Mouse (Mus musculus): ENCODE data around the gene Cfap54.

The Cfap54 gene

GRCm38 (mm10) chr10:93098211-93098805 lies 16.9 kb upstream of the Cfap54 start:
- no peak for DNase-seq (ENCODE audit: low spot score in 2 of 2)

GRCm38 (mm10) chr10:93097439-93097838 lies 16.0 kb upstream of the Cfap54 start:
- DNase-seq (ENCODE audit: low spot score in 2 of 2) = no peak

GRCm38 (mm10) chr10:93095827-93096226 lies 14.4 kb upstream of the Cfap54 start:
- no peak for DNase-seq (ENCODE audit: low spot score in 2 of 2)

DNA sequence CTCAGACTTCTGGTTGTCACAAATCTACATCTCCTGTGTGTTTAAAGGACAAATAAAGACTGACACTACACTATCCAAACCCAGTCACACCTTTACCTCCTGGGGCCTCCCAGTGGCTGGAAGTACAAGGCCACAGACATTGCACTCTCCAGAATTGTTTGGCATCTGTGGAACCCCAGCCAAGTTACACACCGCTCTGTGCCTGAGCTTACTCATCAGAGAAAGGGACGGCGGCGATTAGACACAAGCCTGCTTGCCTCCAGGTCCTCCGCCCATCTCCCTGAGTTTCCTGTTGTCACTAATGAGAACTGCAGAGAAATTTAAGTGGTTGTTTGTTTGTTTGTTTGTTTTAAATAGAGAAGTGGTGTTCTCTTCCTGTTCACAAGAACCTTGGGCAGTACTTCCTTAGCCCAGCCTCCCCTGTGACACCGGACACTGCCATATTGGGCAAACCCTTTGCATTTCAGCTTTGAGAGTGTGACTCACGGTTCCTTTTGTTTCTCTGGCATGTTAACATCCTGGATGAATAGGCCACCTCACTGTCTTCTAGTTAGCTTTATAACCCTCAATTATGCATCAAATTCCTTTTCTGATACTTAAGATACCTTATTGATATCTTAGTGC lies 13.7 kb upstream of the Cfap54 start:
- DNase-seq (ENCODE audit: low spot score in 2 of 2) = no peak

DNA sequence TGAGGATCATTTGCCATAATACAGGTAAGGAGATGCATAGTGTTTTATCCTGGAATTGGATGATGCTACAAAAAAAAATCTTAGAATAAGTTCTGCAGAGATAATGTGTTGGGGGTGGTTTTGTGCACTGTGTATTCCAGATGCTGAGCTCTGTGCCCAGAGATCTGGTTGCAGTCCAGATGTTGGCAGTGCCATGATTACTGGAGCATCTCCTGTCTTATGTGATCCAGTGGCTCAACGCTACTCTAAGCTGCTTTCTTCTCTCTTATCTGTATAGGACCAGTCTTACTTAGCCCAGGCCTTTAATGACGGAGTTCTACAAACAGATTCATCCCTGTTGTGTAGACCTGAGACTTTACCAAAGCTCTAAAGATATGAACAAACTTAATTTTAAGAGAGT lies 10.5 kb upstream of the Cfap54 start:
- DNase-seq (ENCODE audit: low spot score in 2 of 2) = no peak

DNA sequence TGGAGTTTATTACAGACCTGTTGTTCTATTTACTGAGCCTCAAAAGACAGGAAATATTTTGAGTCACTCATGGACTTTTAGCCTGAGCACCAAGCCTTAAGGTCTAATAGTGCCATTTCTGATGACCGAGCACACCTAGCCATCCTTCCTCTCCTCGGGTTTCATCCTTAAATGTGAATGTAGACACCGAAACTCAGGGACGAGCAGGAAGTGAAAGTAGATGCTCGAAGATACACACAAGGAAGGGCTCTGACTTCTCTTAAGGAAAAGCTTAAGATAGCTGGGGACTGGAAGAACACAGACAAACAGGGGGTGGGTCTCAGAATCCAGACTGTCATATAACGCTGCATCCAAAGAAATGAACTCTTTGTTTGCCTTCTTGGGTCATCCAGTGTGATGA lies 8.8 kb upstream of the Cfap54 start:
- no peak for DNase-seq (ENCODE audit: low spot score in 2 of 2)

DNA sequence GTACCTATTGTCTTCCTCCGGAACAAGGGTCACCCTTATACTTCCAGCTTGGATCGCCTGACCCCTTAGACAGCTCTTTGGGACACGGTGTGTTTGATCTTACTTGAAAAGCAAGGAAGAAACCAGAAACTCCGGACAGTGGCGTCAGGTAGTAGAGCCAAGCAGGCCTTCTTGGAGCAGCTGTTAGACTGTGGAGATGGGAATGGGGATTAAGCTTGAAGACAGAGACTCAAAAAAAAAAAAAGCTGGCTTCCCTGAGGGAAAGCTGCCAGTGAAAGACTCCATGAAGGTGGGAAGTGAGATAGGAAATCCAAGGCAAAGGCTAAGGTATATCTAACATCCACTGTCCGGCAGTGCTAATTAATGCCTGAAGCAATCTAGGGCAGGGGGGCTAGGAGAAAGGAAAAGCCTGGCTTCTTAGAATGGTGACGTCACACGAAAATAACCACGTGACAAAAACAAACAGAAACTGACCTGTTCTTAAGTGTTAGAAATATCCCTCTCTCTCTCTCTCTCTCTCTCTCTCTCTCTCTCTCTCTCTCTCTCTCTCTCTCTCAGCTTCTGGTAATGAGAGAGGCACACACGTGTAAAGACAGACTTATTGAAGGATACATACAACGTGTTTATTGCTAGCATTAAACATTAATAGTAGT lies 7.1 kb upstream of the Cfap54 start:
- DNase-seq (ENCODE audit: low spot score in 2 of 2) = no peak

DNA sequence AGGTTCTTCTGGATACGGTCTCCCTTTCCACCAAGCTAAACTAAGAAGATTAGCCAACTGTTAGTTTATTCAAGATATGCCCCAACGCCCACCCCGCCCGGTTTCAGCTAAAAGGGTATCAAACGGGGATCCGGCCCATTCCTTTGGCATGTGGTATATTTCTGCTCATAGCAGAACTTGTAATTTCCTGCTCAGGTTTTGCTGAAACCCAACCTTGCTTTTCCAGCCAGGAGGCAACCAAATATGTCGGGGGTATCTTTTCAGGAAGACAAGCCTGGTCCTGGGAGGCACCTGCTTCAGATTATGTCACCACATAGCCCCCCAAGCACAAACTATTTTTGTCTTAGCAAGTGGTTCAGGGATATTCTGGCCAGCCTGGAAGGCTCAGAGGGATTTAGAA lies 6.1 kb upstream of the Cfap54 start:
- no peak for DNase-seq (ENCODE audit: low spot score in 2 of 2)

GRCm38 (mm10) chr10:93083963-93084340 lies 2.5 kb upstream of the Cfap54 start:
- no peak for DNase-seq (ENCODE audit: low spot score in 2 of 2)

DNA sequence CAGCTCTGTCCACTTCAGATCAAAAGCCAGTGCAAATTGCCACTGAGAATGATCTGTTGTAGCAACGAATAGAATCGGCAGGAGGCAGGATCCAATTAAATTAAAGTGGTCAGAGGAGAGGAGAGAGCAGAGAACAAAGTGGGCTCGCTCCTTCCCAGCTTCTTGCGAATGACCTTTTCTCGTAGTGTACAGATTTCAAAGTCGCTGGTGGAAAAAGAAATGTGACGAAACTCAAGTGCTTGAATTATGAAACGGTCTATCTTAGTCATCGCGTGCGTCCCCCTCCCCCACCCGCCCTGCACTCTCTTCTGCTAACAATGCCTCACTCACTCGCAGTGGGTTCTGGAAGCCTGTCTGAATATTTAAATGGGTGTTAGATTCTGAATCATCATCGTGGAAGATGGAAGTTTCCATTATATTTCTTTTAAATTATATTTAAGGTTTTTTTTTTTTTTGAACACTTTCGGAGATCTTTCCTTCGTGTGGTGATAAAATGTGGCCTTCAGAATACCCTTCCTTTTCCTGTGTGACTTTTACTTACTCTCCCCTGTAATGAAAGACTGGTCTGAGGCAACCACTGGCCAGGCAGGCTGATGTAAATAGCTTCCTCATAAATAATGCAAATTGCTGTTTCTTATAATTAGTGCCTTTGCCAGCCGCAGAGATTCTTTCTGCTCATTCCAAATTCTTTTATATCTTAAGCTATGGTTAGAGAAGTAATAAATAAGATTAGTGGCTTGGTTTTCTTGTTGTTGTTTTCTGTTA lies 2.0 kb upstream of the Cfap54 start:
- DNase-seq (ENCODE audit: low spot score in 2 of 2) = no peak

DNA sequence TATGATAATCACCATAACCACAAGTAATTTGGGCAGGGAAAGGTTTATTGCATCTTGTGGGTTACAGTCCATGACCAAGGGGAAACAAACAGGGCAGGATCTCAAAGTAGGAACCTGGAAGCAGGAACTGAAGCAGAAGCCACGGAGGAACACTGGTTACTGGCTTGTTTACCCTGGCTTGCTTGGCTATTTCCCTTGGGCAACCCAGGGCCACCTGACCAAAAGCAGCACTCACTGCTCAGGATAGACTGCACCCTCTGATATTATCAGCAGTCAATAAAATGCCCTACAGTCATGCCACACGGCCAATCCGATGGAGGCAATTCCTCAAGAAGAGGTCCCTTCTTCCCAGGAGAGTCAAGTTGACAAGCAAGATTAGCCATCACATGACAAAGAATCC lies 1.9 kb downstream of the Cfap54 start:
- no peak for DNase-seq (ENCODE audit: low spot score in 2 of 2)

GRCm38 (mm10) chr10:93077935-93078479 lies 3.4 kb downstream of the Cfap54 start:
- no peak for DNase-seq (ENCODE audit: low spot score in 2 of 2)

DNA sequence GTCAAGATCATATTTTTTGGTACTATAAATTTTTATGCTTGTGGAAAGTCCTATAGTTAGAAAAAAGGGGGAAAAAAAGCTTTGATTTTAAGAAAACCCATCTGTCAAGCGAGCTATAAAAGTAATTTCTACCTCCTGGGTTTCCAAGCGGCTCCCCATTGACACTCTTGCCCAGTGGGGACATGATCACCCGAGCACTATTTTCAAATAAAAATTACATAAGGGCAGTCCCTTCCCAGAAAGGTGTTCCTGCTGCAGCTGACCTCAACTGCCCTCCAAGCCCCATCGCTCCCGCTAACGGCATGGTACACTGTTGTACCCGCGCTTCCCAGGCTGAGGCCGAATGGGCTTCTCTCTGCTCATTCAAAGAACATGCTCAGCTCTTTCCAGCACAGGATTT lies 5.0 kb downstream of the Cfap54 start:
- DNase-seq (ENCODE audit: low spot score in 2 of 2) = no peak

DNA sequence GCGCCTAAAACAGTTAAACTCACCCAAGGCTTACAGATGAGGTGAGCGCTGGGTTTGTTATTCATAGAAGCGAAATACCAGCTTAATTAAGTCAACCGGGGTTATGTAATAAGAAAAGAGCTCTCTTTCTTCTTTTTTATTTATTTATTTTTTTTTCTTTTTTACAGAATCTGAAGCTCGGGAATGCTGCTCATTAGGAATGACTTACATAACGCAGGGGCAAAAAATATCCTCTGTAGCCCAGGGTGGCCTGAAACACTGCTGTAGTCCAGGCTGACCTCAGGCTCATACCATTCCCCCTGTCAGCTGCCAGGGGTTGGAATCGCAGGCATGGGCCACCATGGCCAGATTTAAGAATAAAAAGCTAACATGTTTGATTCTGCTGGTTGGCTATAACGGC lies 5.6 kb downstream of the Cfap54 start:
- no peak for DNase-seq (ENCODE audit: low spot score in 2 of 2)

GRCm38 (mm10) chr10:93072769-93073168 lies 8.6 kb downstream of the Cfap54 start:
- DNase-seq (ENCODE audit: low spot score in 2 of 2) = no peak

DNA sequence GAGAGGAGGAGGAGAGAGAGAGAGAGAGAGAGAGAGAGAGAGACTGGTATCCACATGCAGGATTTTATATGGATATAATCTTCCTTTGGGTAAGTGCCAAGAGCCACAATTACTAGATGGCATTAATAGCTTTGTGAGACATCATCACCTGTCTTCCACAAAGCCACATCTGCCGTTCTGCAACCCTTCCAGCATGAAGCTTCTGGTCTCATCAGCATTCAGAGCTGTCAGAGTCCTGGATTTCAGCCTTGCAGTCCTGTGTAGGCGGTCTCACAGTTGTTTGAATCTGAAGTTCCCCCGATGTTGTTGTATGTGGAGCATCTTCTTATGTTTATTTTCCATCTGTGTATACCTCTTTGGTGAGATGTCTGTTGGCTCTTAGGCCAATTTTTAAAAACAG lies 9.7 kb downstream of the Cfap54 start:
- DNase-seq (ENCODE audit: low spot score in 2 of 2) = no peak

DNA sequence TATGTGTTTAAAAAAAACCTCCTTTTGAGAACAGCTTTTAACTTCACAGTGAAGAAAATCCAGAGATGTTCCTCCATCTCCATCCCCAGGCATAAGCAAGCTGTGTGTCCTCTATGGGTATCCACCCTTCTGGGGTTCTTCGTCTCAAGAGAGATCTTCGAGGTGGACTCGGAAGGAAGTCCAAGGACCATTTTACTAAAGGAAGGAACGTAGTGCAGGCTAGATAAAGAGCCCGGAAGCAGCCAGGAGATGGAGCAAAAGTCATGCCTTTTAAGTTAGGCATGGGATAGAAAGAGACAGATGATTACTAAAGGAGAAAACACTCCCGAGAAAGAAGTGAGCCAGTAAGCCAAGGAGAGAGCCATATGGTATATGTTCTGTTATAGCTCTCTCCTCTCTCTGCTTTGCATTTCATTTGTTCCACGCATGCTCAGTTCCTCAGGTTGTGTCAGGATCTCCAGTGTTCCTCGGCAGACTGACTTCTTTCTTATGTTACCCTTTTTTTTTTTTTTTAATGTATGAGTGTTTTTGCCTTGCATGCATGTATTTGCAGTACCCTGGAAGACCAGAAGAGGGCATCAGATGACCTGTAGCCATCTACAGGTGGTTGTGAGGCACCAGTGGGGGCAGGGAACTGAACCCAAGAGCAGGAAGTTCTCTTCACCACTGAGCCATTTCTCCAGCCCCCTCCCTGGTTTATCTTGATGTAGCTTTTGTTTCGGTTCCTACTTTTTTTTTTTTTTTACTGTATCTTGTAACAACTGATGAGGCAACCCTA lies 11.1 kb downstream of the Cfap54 start:
- DNase-seq (ENCODE audit: low spot score in 2 of 2) = peak; percentile 53 to 62

- DNase-seq (ENCODE audit: low spot score in 2 of 2) = no peak
These were observed 11.7 kb downstream of the Cfap54 start for GRCm38 (mm10) chr10:93069721-93070120.

- DNase-seq (ENCODE audit: low spot score in 2 of 2) = no peak
These were observed 12.3 kb downstream of the Cfap54 start for GRCm38 (mm10) chr10:93069041-93069679.

- DNase-seq (ENCODE audit: low spot score in 2 of 2) = no peak
These were observed 16.4 kb downstream of the Cfap54 start for GRCm38 (mm10) chr10:93064973-93065372.

DNA sequence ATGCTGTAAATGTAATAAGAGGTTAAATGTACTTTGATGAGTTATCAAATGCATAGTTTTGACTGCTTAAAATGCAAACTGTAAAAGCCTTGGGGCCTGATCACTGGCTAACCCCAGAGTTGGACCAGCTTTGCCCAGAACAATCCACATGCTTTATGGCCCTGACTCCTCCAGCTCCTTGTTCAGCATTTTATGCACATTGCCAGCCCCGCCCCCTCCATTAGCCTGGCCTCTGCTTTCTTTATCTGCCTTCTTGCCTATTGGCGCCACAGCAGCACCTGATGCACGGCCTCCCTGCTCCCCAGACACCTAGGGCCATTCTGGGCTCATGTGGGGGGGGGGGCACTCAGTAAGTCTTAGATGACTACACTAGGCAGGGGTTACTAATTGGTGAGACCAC lies 17.8 kb downstream of the Cfap54 start:
- DNase-seq (ENCODE audit: low spot score in 2 of 2) = no peak

All from frontal cortex, postnatal 10 days (tissue).